Mouse (Mus musculus) liver, adult 2 months (tissue): ENCODE measurements around the gene Krt20.

ENCODE experiments used
- CTCF ChIP-seq: fragments of 200-500 bp; IDR thresholded peaks from 2 replicates; pipeline ENCODE4 v1.5.1; 2011; ENCODE audit warnings: low read depth, low read length, control low read depth
- POLR2A ChIP-seq: fragments of 200-500 bp; IDR thresholded peaks from 2 replicates; pipeline ENCODE4 v1.6.1; 2011; ENCODE audit warnings: low read length, control low read depth; ENCODE audit not compliant: insufficient read depth; ENCODE audit errors: extremely low read depth

DNA sequence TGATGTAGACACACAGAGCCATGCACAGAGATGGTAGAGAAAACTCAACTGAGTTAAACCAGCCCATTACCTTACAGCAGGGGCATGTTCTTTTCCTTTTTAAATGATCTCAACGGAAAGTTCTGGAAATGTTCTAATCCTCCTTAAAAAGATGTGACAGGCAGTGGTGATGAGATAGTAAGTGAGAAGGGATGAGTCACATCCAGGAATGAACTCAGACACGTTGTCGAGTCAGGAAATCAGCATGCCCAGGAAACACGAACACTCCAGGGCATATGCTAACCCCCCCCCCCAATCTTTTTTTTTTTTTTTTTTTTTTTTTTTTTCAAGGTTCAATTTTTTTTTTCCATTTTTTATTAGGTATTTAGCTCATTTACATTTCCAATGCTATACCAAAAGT lies 34.5 kb upstream of the Krt20 start:
- no peak for TF ChIP-seq CTCF
- TF ChIP-seq POLR2A = no peak
